8 mouse cellular contexts compared by ENCODE assay signal in the genomic region with DNA sequence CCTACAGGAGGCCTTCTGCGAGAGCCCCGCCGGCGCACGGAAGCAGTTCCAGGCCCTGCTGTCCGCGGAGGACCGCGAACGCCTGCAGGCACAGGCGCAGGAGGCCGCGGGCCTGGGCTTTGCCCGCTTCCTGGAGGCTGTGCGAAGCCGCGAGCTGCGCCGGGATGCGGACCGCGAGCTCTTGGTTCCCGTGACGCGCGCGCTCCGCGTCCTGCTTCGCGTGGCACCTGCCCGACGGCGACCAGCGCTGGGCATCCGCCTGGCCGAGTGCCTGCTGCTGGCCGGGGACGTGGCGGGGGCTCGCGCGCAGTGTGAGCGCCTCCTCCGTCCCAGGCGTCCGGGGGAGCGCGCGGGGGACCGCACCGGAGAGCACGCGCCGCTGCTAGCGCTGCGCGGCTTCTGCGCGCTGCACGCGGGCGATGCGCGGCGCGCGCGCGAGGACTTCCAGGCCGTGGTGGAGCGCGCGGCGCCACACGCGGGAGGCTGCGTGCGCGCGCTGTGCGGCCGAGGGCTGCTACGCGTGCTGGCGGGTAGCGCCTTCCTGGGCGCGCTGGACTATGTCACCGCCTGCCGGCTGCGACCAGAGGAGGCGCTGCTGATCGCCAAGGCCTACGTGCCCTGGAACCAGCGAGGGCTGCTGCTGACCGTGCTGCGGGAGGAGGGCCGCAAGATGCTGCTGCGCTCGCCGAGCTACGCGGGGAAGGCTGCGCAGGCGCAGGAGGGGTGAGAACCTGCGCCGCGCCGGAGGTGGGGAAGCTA. TPM values are rescaled to one million over a fixed set of nuclear protein-coding genes. Genes with fewer than 3 reads are reported as not detected.
A peak's percentile ranks its signal among the peaks of the same experiment; 100 is the strongest.
DNase-seq lines count a peak whose midpoint lies in the region; ATAC-seq and TF ChIP-seq lines count a peak whose summit lies in the region.

No protein-coding gene starts in this region.

- H3K4me1 ChIP-seq in spleen, adult 2 months (ENCODE audit: control insufficient read depth, insufficient read depth, insufficient read length) = peaks cover 7% of the 10 kb centered on the region; the same call in 1 of the 2 replicates
- peaks cover 14% of the 10 kb centered on the region; the same call in 1 of the 2 replicates for H3K4me1 ChIP-seq in embryonic facial prominence, embryonic 15.5 days
- peaks cover 17% of the 10 kb centered on the region for H3K4me1 ChIP-seq in heart, embryonic 10.5 days
- H3K4me1 ChIP-seq in kidney, adult 2 months (ENCODE audit: control insufficient read depth, insufficient read depth, low read length) = no peaks in the 10 kb centered on the region

- peak overlapping the region; percentile 33; the same call in 1 of the 2 replicates for H3K4me3 ChIP-seq in spleen, adult 2 months (ENCODE audit: extremely low read depth, insufficient read depth, insufficient read length)
- peak overlapping the region; percentile 52 for H3K4me3 ChIP-seq in embryonic facial prominence, embryonic 15.5 days (replicated peaks)
- peak overlapping the region; percentile 70 for H3K4me3 ChIP-seq in heart, embryonic 10.5 days
- peak overlapping the region; percentile 37; the same call in 1 of the 2 replicates for H3K4me3 ChIP-seq in kidney, adult 2 months (ENCODE audit: insufficient read depth, low read depth, low read length)

- no peak overlapping the region for H3K27ac ChIP-seq in spleen, adult 2 months (ENCODE audit: insufficient read depth, low read length)
- no peak overlapping the region for H3K27ac ChIP-seq in embryonic facial prominence, embryonic 15.5 days (replicated peaks)
- H3K27ac ChIP-seq in heart, embryonic 10.5 days = peak overlapping the region; percentile 79
- no peak overlapping the region for H3K27ac ChIP-seq in kidney, adult 2 months (ENCODE audit: insufficient read depth, low read depth, low read length)

- ATAC-seq in embryonic facial prominence, embryonic 15.5 days (ENCODE audit: insufficient number of reproducible peaks, low FRiP score, low TSS enrichment, low read depth) = peak; percentile 89

- H3K27me3 ChIP-seq in spleen, adult 2 months (ENCODE audit: control insufficient read depth, insufficient read depth, low read length) = peaks cover 10% of the 10 kb centered on the region
- H3K27me3 ChIP-seq in embryonic facial prominence, embryonic 15.5 days = peaks cover 35% of the 10 kb centered on the region
- peaks cover 70% of the 10 kb centered on the region for H3K27me3 ChIP-seq in heart, embryonic 10.5 days (ENCODE audit: insufficient read depth, poor library complexity, severe bottlenecking)
- H3K27me3 ChIP-seq in kidney, adult 2 months (replicated peaks; ENCODE audit: control insufficient read depth, insufficient read depth, low read length) = no peaks in the 10 kb centered on the region; the same call in 1 of the 2 replicates

- H3K9me3 ChIP-seq in embryonic facial prominence, embryonic 15.5 days (replicated peaks) = no peaks in the 10 kb centered on the region
- H3K9me3 ChIP-seq in heart, embryonic 10.5 days = no peaks in the 10 kb centered on the region

- intact Hi-C loops in left cerebral cortex, postnatal 4 days (cut with DNase I) = no loop called here

- no peak for TF ChIP-seq CTCF in spleen, adult 2 months (IDR thresholded peaks at IDR 0.05; ENCODE audit: extremely low read depth, insufficient read depth, insufficient read length, insufficient replicate concordance)
- TF ChIP-seq CTCF in kidney, adult 2 months (conservative IDR thresholded peaks at IDR 0.05; ENCODE audit: insufficient read depth, insufficient read length, low read depth, low read length) = peak; percentile 46; the same call in 1 of the 2 replicates

- peak overlapping the region; percentile 2; the same call in 1 of the 2 replicates for H3K9ac ChIP-seq in embryonic facial prominence, embryonic 15.5 days

- WGBS in spleen, adult 2 months = 2% methylated on average over 110 of the region's 110 CpGs
- WGBS in embryonic facial prominence, embryonic 15.5 days = under 1% methylated on average over 103 of the region's 110 CpGs
- WGBS in heart, embryonic 10.5 days = under 1% methylated on average over 110 of the region's 110 CpGs
- under 1% methylated on average over 110 of the region's 110 CpGs for WGBS in kidney, adult 2 months

- TF ChIP-seq POLR2A in spleen, adult 2 months (IDR thresholded peaks at IDR 0.05; ENCODE audit: low read depth, low read length) = no peak
- no peak for TF ChIP-seq POLR2A in kidney, adult 2 months (IDR thresholded peaks at IDR 0.05; ENCODE audit: low read depth, low read length)

- peak overlapping the region; percentile 96 for H3K4me2 ChIP-seq in embryonic facial prominence, embryonic 15.5 days (replicated peaks)

- H3K36me3 ChIP-seq in spleen, adult 2 months (ENCODE audit: control insufficient read depth, insufficient read depth, low read length) = no peaks in the 10 kb centered on the region
- H3K36me3 ChIP-seq in embryonic facial prominence, embryonic 15.5 days = no peaks in the 10 kb centered on the region
- H3K36me3 ChIP-seq in heart, embryonic 10.5 days = no peaks in the 10 kb centered on the region
- H3K36me3 ChIP-seq in kidney, adult 2 months (ENCODE audit: control insufficient read depth, insufficient read depth, low read length) = no peaks in the 10 kb centered on the region

- DNase-seq in spleen, adult 2 months (ENCODE audit: low read depth in 1 of 2, low spot score in 2 of 2) = no peak
- no peak for DNase-seq in spleen, postnatal 36 days (ENCODE audit: low spot score in 2 of 2)
- DNase-seq in heart, embryonic 10.5 days (ENCODE audit: low spot score) = peak; percentile 88
- DNase-seq in kidney, adult 2 months = peak; percentile 70
- peak; percentile 91 for DNase-seq in left cerebral cortex, postnatal 4 days
- peak; percentile 96 for DNase-seq in mesoderm, embryonic 11.5 days (ENCODE audit: low read depth, low spot score)
- DNase-seq in right cerebral cortex, postnatal 4 days = peak; percentile 90

RNA-seq across cellular contexts. Expression of a gene that starts 13.5 kb away (rescaled TPM):
- polyA plus RNA-seq in spleen, adult 2 months (2012; rRNA removed) = 0.22 TPM in 2 replicates
- polyA plus RNA-seq in embryonic facial prominence, embryonic 15.5 days (2015; fragmentation: Nextera tagmentation; extraction: Ambion mirVana) = 0.38 and 0.57 TPM in 2 replicates
- 0.12 and 0.62 TPM in 2 replicates for polyA plus RNA-seq in heart, embryonic 10.5 days (2016; fragmentation: Nextera tagmentation; extraction: Ambion mirVana)
- polyA plus RNA-seq in kidney, adult 2 months (2012; rRNA removed) = 0.03 and 0.19 TPM in 2 replicates
- total RNA-seq in left cerebral cortex, postnatal 4 days (2021) = under 1 TPM; 0.28 to 0.54 TPM

RNA-seq across cellular contexts. Expression of a gene that starts 18.6 kb away (rescaled TPM):
- 0.01 TPM in 1 of 2 replicates, not detected in the other for polyA plus RNA-seq in spleen, adult 2 months (2012; rRNA removed)
- polyA plus RNA-seq in embryonic facial prominence, embryonic 15.5 days (2015; fragmentation: Nextera tagmentation; extraction: Ambion mirVana) = 0.74 and 0.75 TPM in 2 replicates
- 0.39 and 0.44 TPM in 2 replicates for polyA plus RNA-seq in heart, embryonic 10.5 days (2016; fragmentation: Nextera tagmentation; extraction: Ambion mirVana)
- 0.05 TPM in 1 of 2 replicates, not detected in the other for polyA plus RNA-seq in kidney, adult 2 months (2012; rRNA removed)
- total RNA-seq in left cerebral cortex, postnatal 4 days (2021) = 1 to 10 TPM; 2.4 to 2.8 TPM

RNA-seq across cellular contexts. Expression of a gene that starts 43.0 kb away (rescaled TPM):
- polyA plus RNA-seq in spleen, adult 2 months (2012; rRNA removed) = 22.2 and 33.6 TPM in 2 replicates
- polyA plus RNA-seq in embryonic facial prominence, embryonic 15.5 days (2015; fragmentation: Nextera tagmentation; extraction: Ambion mirVana) = 57.5 and 59.9 TPM in 2 replicates
- polyA plus RNA-seq in heart, embryonic 10.5 days (2016; fragmentation: Nextera tagmentation; extraction: Ambion mirVana) = 24.6 and 32.3 TPM in 2 replicates
- polyA plus RNA-seq in kidney, adult 2 months (2012; rRNA removed) = 74.0 and 92.4 TPM in 2 replicates
- total RNA-seq in left cerebral cortex, postnatal 4 days (2021) = 10 to 100 TPM; 19.5 to 19.8 TPM

Comparison
In these comparisons a context has a peak if more than half of its experiments do, and no peak if none do; other contexts are left out.
1. DNase-seq: peak in heart, embryonic 10.5 days (single experiment), kidney, adult 2 months (single experiment), left cerebral cortex, postnatal 4 days (single experiment), mesoderm, embryonic 11.5 days (single experiment) and right cerebral cortex, postnatal 4 days (single experiment); none in spleen, adult 2 months (0 of 2) and spleen, postnatal 36 days (0 of 2).
2. Peak in every context shown above with its lines, with median percentiles within 50 percentile points of each other: H3K4me3 ChIP-seq.